Mouse (Mus musculus) stomach, postnatal 0 days (tissue): ENCODE measurements around the gene Ugt1a5.

ENCODE experiments used
- CTCF ChIP-seq: IDR thresholded peaks from 2 replicates; pipeline ENCODE4 v1.5.1; 2016; ENCODE audit warnings: antibody characterized with exemption, low read depth, mild to moderate bottlenecking, moderate library complexity
- EP300 ChIP-seq: optimal IDR thresholded peaks from 2 replicates; pipeline ENCODE3; 2016; ENCODE audit warnings: antibody characterized with exemption

- TF ChIP-seq CTCF (no peak), EP300 (no peak)
Observed at GRCm38 (mm10) chr1:88217576-88217975, 51.8 kb downstream of the Ugt1a5 start.
